Mouse (Mus musculus) limb, embryonic 12.5 days (tissue): Measurements from ENCODE around the gene Itga1. TPM values are rescaled to one million over a fixed set of nuclear protein-coding genes. Genes with fewer than 3 reads are reported as not detected.

Source experiments
- ATAC-seq: fragments of 200-750 bp; cut with Nextera tagmentation; 2 replicates; pipeline ENCODE4 v1.8.0; 2017; ENCODE audit warnings: low read depth, moderate TSS enrichment; ENCODE audit not compliant: insufficient number of reproducible peaks, insufficient read depth, low FRiP score, low TSS enrichment
- H3K27ac ChIP-seq: fragments of 300-500 bp; sonication (generic); 2 replicates; pipeline ENCODE4 v1.5.1; 2016; ENCODE audit warnings: mild to moderate bottlenecking, moderate library complexity
- H3K27me3 ChIP-seq: fragments of 300-500 bp; sonication (generic); 2 replicates; pipeline ENCODE4 v1.6.1; 2016; ENCODE audit warnings: mild to moderate bottlenecking, moderate library complexity
- H3K36me3 ChIP-seq: fragments of 300-500 bp; sonication (generic); 2 replicates; pipeline ENCODE4 v1.6.1; 2016; ENCODE audit warnings: mild to moderate bottlenecking, moderate library complexity
- H3K4me1 ChIP-seq: fragments of 300-500 bp; sonication (generic); replicated peaks from 2 replicates; pipeline ENCODE4 v1.6.1; 2016
- H3K4me2 ChIP-seq: fragments of 300-500 bp; sonication (generic); 2 replicates; pipeline ENCODE4 v1.6.1; 2016; ENCODE audit warnings: mild to moderate bottlenecking, moderate library complexity
- H3K4me3 ChIP-seq: fragments of 300-500 bp; sonication (generic); replicated peaks from 2 replicates; pipeline ENCODE4 v1.5.1; 2016; ENCODE audit warnings: mild to moderate bottlenecking
- H3K9ac ChIP-seq: fragments of 300-500 bp; sonication (generic); replicated peaks from 2 replicates; pipeline ENCODE4 v1.6.1; 2016; ENCODE audit warnings: mild to moderate bottlenecking, moderate library complexity
- H3K9me3 ChIP-seq: fragments of 300-500 bp; sonication (generic); 2 replicates; pipeline ENCODE4 v1.6.1; 2016; ENCODE audit warnings: mild to moderate bottlenecking, moderate library complexity
- WGBS: fragments of 180-500 bp; shearing (Covaris S2); methylation state at CpG from one replicate; pipeline ENCODE4 v1.1.7; 2016; 5-methylcytosine and 5-hydroxymethylcytosine counted together
- polyA plus RNA-seq: library from polyadenylated mRNA; unstranded; fragments of >200 nt; fragmentation: Nextera tagmentation; extraction: Ambion mirVana; gene quantifications from 2 replicates; pipeline ENCODE4 v1.2.1, GENCODE M21; 2016

Itga1 gene
- polyA plus RNA-seq, 1 experiment from 2014 or later: 3.5 TPM

DNA sequence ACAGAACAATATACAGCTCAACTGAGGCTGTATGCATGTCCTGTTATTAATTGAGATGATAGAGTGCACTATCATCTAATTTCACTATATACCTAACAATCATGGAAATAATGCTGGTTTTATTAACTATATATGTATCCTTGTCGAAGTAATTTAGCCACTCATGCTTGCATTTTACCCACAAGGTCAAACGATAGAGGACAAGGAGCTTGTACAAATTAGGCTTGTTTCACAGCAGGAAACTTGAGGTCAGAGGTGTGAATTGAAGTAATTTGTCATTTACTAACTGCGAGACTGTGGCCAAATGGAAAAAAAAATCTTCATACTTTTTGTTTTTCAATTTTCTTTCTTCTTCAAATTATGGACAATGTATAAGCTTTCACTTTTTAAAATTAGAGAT lies 3.5 kb downstream of the Itga1 start:
- no peak overlapping the region for H3K27ac ChIP-seq
- H3K4me1 ChIP-seq: peaks cover 9% of the 10 kb centered on the region
- no peak for ATAC-seq
- no peaks in the 10 kb centered on the region for H3K36me3 ChIP-seq
- H3K27me3 ChIP-seq: no peaks in the 10 kb centered on the region
- WGBS: 55% methylated on average over 3 of the region's 3 CpGs
- H3K4me3 ChIP-seq: no peak overlapping the region
- no peak overlapping the region for H3K9ac ChIP-seq
- no peak overlapping the region for H3K4me2 ChIP-seq
- H3K9me3 ChIP-seq: no peaks in the 10 kb centered on the region

- Histone ChIP-seq H3K36me3 (no peaks in the 10 kb centered on the region), H3K4me3 (no peak overlapping the region), H3K27ac (no peak overlapping the region), H3K4me2 (no peak overlapping the region), H3K27me3 (no peaks in the 10 kb centered on the region), H3K9ac (no peak overlapping the region), H3K4me1 (peaks cover 6% of the 10 kb centered on the region), H3K9me3 (no peaks in the 10 kb centered on the region)
- no peak for ATAC-seq
- 86% methylated on average over 5 of the region's 5 CpGs for WGBS
Observed at GRCm38 (mm10) chr13:115096965-115097364, 4.8 kb downstream of the Itga1 start.

DNA sequence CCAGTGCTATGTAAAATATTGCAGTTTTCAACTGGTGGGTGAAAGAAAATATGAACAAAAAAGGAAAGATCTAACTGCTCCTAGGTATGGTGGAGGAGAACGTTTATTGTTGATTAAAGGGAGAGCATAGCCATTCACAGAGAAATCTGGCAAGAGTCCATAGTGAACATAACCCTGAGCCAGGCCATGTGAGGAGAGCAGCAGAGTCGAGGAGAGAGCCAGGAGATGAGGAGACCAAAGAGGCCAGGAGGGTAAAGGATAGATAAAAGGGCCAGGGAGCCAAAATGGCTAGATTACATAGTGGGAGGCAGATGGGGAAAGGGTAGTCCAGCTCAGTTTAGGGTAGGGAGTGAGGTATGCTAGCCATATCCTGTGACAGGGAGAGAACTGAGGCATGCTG lies 5.5 kb downstream of the Itga1 start:
- no peaks in the 10 kb centered on the region for H3K36me3 ChIP-seq
- H3K4me3 ChIP-seq: no peak overlapping the region
- ATAC-seq: no peak
- no peak overlapping the region for H3K4me2 ChIP-seq
- H3K27me3 ChIP-seq: no peaks in the 10 kb centered on the region
- peaks cover 2% of the 10 kb centered on the region for H3K4me1 ChIP-seq
- no peak overlapping the region for H3K27ac ChIP-seq
- WGBS: 58% methylated on average over 2 of the region's 2 CpGs
- H3K9ac ChIP-seq: no peak overlapping the region
- no peaks in the 10 kb centered on the region for H3K9me3 ChIP-seq

- H3K36me3 ChIP-seq: no peaks in the 10 kb centered on the region
- no peak overlapping the region for H3K9ac ChIP-seq
- no peak for ATAC-seq
- no peak overlapping the region for H3K27ac ChIP-seq
- no peak overlapping the region for H3K4me3 ChIP-seq
- no peaks in the 10 kb centered on the region for H3K27me3 ChIP-seq
- WGBS: 86% methylated on average over 2 of the region's 2 CpGs
- H3K4me1 ChIP-seq: peaks cover 7% of the 10 kb centered on the region; the same call in 1 of the 2 replicates
- no peak overlapping the region for H3K4me2 ChIP-seq
- no peaks in the 10 kb centered on the region for H3K9me3 ChIP-seq
Observed at GRCm38 (mm10) chr13:115095392-115095791, 6.4 kb downstream of the Itga1 start.

GRCm38 (mm10) chr13:115091511-115091910 lies 10.3 kb downstream of the Itga1 start:
- H3K4me3 ChIP-seq: no peak overlapping the region
- peaks cover 20% of the 10 kb centered on the region; the same call in 1 of the 2 replicates for H3K4me1 ChIP-seq
- no peak overlapping the region for H3K4me2 ChIP-seq
- H3K9me3 ChIP-seq: no peaks in the 10 kb centered on the region
- 63% methylated on average over 3 of the region's 3 CpGs for WGBS
- H3K27ac ChIP-seq: no peak overlapping the region
- no peak overlapping the region for H3K9ac ChIP-seq
- H3K36me3 ChIP-seq: peaks cover 19% of the 10 kb centered on the region
- no peak for ATAC-seq
- no peaks in the 10 kb centered on the region for H3K27me3 ChIP-seq

DNA sequence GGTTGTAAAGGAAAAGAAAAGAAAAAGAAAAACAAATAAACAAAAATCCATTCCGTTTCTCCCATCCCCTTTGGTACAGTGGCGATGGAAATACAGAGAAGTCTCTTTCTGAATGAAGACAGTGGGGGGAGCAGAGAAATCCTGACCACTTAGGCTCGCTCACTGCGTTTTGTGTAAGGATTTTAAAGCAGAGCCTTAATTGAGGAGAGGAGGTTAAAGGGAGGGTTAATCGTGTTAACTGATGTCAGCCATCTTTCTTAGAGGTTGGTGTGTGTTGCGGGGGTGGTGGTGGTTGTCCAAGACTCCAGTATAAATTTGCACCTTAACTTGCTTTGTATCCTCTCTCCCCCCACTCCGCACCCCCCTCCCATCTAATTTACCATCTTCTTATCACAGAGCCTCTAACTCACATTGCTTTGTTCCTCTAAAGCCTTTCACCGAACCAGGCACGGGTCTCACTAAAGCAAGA lies 10.8 kb downstream of the Itga1 start:
- Histone ChIP-seq H3K4me2 (peak overlapping the region; percentile 92), H3K9ac (peak overlapping the region; percentile 54; the same call in 1 of the 2 replicates)
- 59% methylated on average over 9 of the region's 9 CpGs for WGBS

DNA sequence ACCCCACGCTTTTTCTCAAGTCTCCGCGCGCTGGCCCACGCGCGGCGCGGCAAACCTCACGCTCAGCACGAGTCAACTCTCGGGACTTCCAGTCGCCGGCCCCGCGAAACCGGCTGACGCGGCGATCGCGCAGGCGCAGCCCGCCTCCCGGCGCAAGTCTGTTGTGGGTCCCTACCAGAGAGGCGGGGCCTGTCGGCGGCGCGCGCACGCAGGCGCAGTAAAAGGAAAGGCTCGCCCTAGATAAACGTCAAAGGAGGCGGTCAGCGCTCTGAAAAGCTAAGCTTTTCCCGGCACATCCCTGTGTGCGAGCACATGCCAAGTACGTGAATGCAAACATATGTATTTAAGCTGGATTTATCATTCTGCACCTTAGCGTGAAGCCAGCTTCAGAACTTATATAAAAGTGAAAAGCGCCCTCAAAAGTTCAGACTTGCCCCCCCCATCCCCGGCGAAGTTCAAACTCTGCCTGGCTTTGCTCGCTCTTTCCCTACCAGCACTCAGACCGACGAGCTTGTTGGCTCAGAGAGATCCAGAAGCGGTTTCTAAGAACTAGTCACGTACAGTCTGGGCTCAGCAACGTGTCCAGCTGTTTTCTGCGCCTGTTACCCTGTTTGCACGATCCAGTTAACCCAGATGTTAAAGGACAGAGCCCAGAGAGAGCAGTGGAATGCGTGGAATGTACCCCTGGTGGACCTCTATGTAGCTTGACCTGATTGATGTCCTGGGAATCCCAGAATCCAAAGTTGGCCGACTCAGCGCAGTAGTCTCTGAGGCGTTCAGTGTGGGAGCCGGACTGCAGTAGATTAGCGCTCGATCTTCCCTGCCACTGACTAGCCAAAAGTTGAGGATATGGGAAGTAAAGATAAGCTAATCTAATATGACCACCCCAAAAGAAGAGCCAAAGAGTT lies 11.4 kb downstream of the Itga1 start, which contains the start of gene Pelo:
Gene Pelo (minus strand): TSS at position 118 of the 908 bp plus-strand sequence.
- peak within 1 kb of the TSS; percentile 71 for H3K4me3 ChIP-seq
- ATAC-seq: peak; percentile 91
- under 1% methylated on average over 60 of the region's 60 CpGs for WGBS

More for the DNA sequence above, 10.8 kb downstream of the Itga1 start:
- H3K27ac ChIP-seq: peak overlapping the region; percentile 91
- H3K4me1 ChIP-seq: peaks cover 20% of the 10 kb centered on the region; the same call in 1 of the 2 replicates
- ATAC-seq: no peak
- no peaks in the 10 kb centered on the region for H3K27me3 ChIP-seq
- peaks cover 23% of the 10 kb centered on the region for H3K36me3 ChIP-seq
- peak overlapping the region; percentile 71 for H3K4me3 ChIP-seq
- H3K9me3 ChIP-seq: no peaks in the 10 kb centered on the region

DNA sequence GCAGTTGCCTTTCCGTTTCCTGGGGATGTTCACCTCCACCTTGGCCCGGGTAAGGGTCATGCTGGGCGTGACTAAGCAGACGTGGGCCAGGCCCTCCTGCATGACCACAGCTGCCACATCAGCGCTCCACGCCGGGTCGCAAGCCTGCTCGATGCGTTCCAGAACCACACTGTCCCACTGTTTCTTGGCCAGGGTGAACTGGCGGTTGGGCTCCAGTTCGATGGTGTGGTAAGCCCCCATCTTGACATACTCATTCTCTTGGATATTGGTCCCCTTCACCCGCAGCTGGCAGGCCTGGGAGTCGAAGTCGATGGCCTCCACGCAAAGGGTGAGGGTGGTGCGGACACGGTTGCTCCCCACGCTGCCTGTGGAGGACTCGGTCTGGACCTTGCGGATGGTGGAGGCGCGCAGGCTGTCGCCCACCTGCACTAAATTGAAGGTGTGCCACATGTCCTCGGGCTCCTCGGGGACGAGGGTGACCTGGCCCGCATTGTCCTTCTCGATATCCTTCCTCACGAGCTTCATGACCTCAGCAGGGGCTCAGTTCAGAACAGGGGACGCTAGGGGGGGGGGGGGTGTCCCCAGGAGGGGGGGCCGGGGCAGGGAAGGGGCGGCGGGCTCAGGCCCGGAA lies 12.3 kb downstream of the Itga1 start:
- WGBS: 8% methylated on average over 33 of the region's 35 CpGs
- peak overlapping the region; percentile 92 for H3K4me2 ChIP-seq
- H3K9me3 ChIP-seq: no peaks in the 10 kb centered on the region
- H3K4me3 ChIP-seq: peak overlapping the region; percentile 71
- no peaks in the 10 kb centered on the region for H3K27me3 ChIP-seq
- peak overlapping the region; percentile 81 for H3K9ac ChIP-seq
- H3K4me1 ChIP-seq: peaks cover 20% of the 10 kb centered on the region; the same call in 1 of the 2 replicates
- peaks cover 29% of the 10 kb centered on the region for H3K36me3 ChIP-seq
- peak overlapping the region; percentile 91 for H3K27ac ChIP-seq
- peak; percentile 64 for ATAC-seq

More for the DNA sequence above, 11.4 kb downstream of the Itga1 start, which contains the start of gene Pelo:
- H3K27me3 ChIP-seq: no peaks in the 10 kb centered on the region
- H3K9ac ChIP-seq: peak within 1 kb of the TSS; percentile 81
- peaks cover 20% of the 10 kb centered on the region; the same call in 1 of the 2 replicates for H3K4me1 ChIP-seq
- H3K4me2 ChIP-seq: peak within 1 kb of the TSS; percentile 92
- H3K9me3 ChIP-seq: no peaks in the 10 kb centered on the region
- peak within 1 kb of the TSS; percentile 91 for H3K27ac ChIP-seq
- peaks cover 29% of the 10 kb centered on the region for H3K36me3 ChIP-seq

DNA sequence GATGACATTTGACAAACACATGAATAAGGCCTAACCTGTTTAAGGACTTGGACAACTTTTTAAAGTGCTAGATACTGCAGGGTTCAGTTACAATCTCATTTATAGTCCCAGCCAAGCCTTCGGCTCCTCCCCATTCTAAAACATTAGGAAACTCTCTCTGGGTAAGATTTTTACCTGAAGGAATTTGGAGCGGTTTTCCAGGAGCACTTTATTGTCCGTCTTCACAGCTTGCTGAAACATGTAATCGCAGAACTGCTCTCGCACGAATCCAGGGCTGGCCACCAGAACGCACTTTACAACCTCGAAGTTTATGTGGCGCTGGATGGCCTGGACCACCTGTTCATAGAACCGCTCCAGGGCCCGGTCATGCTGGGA lies 12.8 kb downstream of the Itga1 start:
- H3K27ac ChIP-seq: peak overlapping the region; percentile 91; the same call in 1 of the 2 replicates
- H3K4me3 ChIP-seq: peak overlapping the region; percentile 71
- ATAC-seq: peak; percentile 4; the same call in 1 of the 2 replicates
- peak overlapping the region; percentile 92 for H3K4me2 ChIP-seq
- H3K4me1 ChIP-seq: peaks cover 20% of the 10 kb centered on the region; the same call in 1 of the 2 replicates
- no peaks in the 10 kb centered on the region for H3K9me3 ChIP-seq
- 45% methylated on average over 11 of the region's 11 CpGs for WGBS
- no peaks in the 10 kb centered on the region for H3K27me3 ChIP-seq
- H3K9ac ChIP-seq: peak overlapping the region; percentile 81
- peaks cover 29% of the 10 kb centered on the region for H3K36me3 ChIP-seq

GRCm38 (mm10) chr13:115085974-115086373 lies 15.8 kb downstream of the Itga1 start:
- peaks cover 29% of the 10 kb centered on the region for H3K36me3 ChIP-seq
- no peaks in the 10 kb centered on the region for H3K9me3 ChIP-seq
- no peak overlapping the region for H3K9ac ChIP-seq
- peaks cover 18% of the 10 kb centered on the region; the same call in 1 of the 2 replicates for H3K4me1 ChIP-seq
- no peak overlapping the region for H3K4me3 ChIP-seq
- no peak for ATAC-seq
- no peak overlapping the region for H3K27ac ChIP-seq
- H3K4me2 ChIP-seq: no peak overlapping the region
- no peaks in the 10 kb centered on the region for H3K27me3 ChIP-seq
- 91% methylated on average over 6 of the region's 6 CpGs for WGBS

DNA sequence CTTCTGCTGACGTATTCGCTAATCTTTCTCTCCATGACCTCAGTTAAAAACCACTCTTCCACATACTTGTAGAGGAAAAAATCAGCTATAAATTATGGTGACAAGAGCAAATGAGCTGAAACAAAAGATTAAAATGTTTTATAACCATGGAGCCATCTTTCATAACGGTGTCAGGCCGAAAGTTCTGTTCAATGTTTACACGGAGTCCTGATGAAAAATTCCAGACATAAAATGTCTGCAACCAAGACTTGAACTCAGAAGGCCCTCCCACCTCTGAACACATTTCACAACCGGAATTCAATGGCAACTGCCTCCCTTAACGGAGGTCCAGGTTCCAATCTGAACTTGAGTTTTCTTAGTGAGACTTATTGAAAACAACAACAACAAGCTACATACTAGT lies 19.4 kb downstream of the Itga1 start:
- ATAC-seq: no peak

More for the DNA sequence above, 19.4 kb downstream of the Itga1 start:
- no peaks in the 10 kb centered on the region for H3K4me1 ChIP-seq
- no peak overlapping the region for H3K4me2 ChIP-seq
- H3K9ac ChIP-seq: no peak overlapping the region
- no peaks in the 10 kb centered on the region for H3K9me3 ChIP-seq
- H3K4me3 ChIP-seq: no peak overlapping the region
- H3K27me3 ChIP-seq: no peaks in the 10 kb centered on the region
- peaks cover 16% of the 10 kb centered on the region for H3K36me3 ChIP-seq
- H3K27ac ChIP-seq: no peak overlapping the region
- WGBS: 90% methylated on average over 7 of the region's 7 CpGs
